Mouse (Mus musculus) heart, adult 18-20 months (tissue): ENCODE measurements around the gene Mr1. TPM values are rescaled to one million over a fixed set of nuclear protein-coding genes. Genes with fewer than 3 reads are reported as not detected.

Experiments
- DNase-seq, 2 experiments: peaks; one replicate each; pipeline ENCODE4 v3.0.0; 2021 to 2022; ENCODE audit warnings: mixed read lengths in 1 of 2
- total RNA-seq, 2 experiments: library from RNA; stranded (reverse); gene quantifications; 2 replicates each; pipeline ENCODE4 v1.2.3; 2021

Mr1 gene
- total RNA-seq, 2 experiments from 2014 or later: 6.7 to 7.8 TPM

DNA sequence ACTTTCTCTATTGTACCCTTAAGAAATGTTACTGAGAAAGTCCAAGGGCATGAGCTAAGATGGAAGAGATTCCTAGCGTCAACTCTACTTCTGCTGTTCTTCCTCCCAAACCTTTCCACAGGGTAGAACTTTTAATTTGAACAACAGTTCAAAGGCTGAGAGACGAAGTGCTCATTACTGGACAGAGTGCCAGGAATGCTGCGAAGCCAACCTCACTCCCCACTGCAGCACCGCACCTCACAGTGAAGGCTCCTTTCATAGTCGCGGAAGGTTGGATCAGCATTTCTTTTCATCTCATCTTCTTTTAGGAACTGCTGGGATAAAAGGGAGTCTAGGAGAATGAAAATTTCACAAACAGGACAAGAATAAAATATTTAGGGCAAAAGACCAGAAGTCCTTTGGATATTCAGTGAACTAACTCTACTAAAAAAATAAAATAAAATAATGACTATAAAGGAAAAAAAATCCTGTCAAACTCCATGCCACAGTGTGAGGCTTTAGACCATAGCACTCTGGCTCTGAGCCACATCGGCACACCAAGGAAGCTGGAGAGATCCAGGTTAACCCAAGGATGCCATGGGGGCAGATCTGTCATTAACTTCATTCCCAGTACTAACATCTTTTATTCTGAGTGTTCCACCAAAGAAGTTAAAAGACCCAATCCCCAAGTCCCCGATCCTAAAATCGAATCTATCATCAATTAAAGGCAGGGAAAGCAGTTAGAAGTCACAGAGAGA, 52.5 kb downstream of the Mr1 start:
- no peak for DNase-seq

DNA sequence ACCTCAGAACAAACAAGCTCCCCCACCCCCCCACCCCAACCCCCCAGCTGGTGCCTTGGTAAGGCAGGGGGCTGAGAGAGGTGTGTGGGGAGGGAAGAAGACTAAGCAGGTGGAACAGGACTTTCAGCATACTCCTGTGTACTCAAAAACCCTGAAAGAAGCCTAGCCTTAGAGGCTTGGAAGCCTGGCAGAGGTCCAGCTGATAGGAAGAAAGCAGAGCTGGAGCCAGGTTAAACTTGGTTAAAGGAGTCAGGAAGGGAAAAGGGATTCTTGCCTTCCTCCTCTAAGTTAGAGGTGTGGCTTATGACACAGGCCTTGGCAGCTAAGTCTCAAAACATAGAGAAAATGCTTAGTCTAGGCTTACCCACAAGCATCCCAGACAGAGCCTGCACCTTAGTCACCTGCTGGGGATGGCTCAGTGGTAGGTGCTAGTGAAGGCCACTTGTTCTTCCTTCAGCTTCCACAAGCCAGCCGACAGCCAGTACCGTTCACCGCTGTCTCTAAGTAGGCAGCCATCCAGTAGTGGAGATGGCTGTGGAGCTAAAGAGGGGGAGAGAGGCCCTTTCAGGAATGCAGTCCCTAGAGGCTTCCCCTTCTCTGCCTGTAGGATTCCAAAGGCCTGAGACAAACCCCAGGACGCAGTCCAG, 53.3 kb downstream of the Mr1 start:
- peak; percentile 67 to 81 for DNase-seq

DNA sequence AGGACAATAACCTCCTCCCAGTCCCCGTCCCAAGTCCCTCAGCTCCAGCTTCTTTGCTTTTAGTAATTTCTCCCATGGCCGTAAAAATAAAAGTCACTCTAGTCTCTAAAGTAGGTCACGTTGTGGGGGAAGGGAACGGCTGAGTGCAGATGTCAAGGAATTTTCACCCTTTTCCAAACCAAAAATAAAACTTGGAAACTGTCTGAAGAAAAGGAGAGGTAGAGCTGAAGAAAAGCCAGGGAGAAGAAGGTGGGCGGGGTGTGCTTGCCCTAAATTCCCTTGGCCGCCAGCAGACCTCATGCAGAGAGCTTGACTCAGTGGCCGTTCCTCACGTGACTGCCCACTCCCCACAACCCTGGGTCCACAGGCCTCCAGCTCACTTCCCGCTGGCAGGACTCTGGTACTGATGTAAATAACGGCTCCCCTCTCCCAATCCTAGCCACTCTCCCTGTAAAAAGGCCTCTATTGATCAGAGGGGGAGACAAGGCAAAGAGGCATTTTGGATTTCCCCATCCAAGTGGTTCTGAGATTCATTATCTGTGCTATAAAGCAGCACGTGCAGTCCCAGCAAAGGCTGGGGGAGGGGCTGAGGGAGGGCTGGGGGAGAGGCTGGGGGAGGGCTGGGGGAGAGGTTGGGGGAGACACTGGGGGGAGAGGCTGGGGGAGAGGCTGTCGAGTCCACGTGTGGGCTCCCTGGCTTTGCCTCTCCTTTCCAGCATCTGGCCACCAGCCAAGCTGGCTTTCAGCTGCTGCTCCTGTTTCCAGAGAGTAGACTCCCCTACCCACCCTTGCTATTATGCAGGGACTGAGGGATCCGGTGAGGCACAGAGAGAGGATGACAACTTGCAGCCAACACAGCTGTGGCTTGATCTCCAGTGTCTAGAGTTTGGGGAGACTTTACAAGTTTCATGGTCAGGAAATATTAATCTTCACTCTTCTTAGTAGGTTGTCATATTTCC, 54.5 kb downstream of the Mr1 start:
- peak; percentile 72 to 74 for DNase-seq

DNA sequence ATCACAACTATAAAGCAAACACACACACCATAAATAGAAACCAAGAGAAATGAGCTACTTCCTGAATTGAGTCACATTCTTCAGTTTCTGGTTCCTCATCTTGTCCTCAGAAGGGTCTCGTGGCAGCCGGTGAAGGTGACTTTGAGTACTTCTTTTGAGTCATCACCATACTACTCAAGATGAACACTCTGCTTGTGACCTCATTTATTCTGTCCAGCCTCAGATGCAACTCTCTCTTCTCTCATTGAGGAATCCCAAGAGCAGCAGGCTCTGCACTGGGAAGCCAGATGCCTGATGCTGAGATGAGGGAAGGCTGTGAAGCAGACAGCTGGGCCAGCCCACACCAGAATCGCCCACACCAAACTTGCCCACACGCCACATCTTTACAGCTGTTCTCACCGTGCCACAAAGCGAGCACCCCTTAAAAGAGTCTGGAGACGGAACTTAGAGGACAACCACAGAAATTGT, 55.2 kb downstream of the Mr1 start:
- DNase-seq: peak; percentile 47 to 50

DNA sequence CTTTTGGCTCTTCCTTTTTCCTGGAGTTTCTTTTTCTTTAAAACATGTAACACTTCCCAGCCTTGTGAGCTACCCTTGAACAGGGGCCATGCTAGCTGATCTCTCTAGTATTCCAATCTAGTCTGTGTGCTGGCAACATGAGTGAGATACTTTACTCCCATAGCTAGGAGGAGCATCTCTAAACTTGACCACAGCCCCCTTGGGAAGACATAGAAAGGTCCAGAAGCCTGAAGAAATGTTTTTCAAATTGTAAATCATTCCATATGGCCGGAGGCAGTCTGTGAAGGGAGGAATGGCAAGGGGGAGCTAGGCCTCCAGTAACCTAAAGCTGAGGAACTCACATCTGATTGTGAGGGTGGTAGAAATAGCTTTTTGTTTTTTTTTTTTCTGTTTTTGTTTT, 55.9 kb downstream of the Mr1 start:
- DNase-seq: no peak

DNA sequence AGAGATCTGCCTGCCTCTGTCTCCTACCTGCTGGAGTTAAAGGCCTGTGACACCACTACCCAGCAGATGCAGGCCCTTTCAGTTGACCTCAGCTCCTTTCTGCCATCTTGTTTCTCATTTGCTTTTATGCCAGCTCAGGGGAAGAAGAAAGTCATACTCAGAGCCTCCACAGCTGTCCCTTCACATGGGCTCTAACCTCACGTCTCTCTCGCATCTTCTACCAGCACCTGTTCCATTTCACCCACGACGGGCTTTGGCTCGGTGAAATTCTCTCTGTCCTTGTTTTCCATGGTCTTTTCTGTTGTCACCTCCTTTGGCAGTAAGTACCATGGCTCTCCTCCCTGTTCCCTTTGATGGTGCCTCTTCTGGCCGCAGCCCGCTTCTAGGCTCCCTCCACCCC, 56.3 kb downstream of the Mr1 start:
- DNase-seq: no peak

DNA sequence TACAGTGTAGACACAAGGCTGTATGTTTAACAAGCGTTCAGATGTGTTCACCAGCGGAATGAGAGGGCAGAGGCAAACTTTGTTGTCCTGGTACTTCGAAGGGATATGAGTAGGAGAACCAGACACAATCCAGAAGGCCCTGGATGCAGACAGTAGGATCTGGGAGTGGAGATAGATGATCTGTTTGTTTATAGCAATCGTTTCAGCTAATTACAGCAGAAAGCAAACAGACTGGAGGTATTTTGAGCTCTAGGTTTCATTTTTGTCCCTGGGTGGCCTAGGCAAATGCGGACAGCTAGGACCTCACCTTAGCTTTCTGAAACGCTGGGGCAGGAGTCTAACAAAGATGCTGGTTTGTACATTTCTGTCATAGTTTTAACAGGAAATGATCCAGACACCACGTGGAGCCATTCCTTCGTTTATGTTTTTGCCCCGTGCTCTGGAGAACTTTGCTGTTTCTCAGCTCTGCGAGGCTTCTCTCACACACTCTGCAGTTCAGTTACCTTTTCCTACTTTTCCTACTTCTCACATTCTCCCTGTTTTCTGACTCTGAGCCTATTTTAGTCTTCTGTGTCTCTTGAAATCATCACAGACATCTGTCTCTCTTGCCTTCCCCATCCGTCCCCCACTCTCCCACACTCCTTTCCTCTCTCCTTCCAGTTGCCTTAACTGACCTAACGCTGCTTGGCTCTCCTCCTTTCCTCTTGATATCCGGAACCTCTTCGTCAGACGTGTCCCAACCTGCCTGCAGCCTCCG, 57.6 kb downstream of the Mr1 start:
- no peak for DNase-seq

DNA sequence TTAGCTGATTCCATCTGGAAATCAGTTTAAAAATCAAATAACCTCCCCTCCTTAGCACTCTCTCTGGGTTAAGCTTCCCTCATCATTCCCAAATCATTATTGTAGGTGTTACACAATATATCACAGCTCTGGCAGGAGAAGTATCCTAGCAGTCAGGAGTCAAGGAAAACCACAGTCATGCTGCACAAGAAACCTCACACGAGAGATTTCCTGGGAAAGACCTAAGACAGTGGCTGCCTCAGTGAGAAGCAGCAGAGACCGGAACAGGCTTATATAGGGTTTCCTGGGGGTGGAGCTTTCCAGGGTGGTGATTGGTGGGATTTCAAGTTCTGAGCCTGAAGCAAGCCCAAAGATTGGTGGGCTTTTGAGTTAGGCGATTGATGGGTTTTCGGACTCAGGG, 58.6 kb downstream of the Mr1 start:
- no peak for DNase-seq

DNA sequence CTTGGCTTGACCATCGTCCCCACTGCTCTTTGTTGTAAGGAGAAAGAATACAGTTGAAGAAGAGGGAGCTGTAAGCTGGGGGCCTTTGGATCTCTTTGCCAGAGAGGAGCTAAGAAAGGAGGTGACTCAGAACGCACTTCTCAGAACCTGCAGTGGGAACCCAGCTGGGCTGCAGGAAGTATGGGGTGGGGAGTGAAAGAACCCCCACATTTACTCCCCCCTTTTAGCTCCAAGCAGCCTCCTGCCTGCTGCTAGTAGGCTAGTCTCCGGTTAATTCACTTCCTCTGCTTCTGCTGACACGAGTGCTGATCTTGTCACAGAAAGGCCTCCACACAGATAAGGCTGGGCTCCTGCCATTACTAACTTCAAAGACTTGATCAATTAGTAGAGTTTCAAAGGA, 59.7 kb downstream of the Mr1 start:
- DNase-seq: no peak

DNA sequence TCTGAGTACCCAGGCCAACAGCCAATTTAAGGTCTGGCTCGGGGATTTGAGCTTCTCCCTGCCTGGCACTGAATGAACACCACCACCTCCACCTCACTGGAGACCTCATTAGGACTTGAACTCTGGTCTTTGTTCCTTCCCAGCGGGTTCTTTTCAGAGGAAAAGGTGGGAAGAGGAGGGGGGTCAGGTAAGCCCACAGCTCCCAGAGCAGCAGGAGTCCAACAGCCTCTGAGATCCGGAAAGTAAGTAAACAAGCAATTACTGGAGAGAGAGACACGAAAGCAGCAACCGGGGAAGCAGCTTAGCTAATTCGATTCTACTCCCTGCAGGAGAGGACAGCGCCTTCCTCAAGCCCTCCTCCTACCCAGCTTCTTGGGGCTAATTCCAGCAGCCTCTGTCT, 60.2 kb downstream of the Mr1 start:
- no peak for DNase-seq

DNA sequence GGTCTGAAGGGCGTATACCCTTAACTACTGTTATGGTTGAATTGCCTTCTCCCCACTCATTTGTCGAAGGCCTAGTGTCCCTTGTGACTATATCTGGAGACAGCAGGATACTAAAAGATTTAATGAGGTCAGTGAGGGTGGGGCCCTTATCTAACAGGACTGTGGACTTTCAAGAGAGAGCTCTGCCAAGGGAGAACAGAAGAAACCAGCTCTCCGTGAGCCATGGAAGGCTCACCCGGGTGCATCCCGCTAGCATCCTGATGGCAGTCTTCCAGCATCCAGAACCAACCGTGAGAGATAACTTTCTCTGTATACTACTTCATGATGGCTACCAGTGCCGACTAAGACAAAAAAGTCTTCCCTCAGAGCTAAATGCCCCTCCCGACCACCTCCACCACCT, 61.8 kb downstream of the Mr1 start:
- DNase-seq: no peak

DNA sequence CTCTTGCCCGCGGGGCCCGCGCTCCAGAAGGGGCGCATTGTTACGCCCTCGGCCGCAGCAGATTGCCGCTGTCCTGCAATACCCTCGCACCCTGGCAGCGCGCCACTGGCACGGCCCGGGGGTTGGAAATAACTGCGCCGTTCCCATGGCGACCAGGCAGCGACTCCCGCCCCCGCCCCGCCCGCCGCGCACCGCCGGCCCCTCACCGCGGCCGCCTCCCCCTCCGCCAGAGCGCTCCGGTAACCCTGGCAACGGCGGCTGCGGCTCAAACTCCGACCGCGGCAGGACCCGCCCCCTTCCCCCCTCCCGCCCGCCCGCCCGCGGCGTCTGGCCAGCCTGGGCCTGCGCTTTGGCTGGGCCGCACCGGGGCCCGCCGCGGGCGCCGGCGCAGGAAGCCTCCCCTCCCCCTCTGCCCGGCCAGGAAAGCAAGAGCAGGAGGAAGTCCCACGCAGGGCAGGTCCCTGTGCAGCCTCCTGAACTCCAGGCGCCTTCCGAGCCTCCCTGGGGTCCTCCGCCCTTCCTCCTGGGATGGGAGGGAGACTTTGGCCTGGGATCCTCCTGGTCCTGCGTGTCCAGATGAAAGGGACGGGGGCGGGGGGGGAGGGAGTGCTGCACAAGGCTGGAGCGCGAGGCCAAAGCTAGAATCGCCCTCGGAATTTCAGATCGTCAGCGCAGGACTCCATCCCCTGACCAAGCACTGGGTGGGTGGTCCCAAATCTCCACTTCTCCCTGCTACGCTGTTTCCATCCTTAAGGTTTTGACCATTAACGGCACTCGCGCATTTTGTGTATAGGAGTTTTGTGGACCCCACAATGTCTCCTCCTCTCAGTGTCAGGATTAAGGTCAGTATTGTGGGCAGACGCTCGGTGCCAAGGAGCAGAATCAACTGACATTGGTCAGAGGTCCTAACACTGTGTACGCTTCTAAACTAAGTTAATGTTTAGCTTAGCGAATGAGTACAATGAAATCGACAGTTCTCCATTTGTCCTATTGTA, 63.0 kb downstream of the Mr1 start:
- peak; percentile 94 to 97 for DNase-seq

DNA sequence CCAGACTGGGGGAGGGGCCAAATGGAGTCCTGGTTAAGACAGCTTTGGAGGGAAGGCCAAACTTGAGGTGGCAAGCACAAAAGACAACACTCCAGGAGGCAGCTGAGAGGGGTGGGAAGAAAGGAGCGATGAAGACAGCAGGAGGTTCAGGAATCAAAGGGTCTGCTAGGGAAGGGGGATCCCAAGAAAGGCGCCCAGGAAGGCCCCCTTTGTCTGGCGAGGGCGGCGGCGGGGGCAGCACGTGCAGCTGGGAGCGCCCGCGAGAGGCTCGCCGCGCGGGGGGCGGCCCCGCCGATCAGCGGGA, 63.7 kb downstream of the Mr1 start:
- DNase-seq: no peak

DNA sequence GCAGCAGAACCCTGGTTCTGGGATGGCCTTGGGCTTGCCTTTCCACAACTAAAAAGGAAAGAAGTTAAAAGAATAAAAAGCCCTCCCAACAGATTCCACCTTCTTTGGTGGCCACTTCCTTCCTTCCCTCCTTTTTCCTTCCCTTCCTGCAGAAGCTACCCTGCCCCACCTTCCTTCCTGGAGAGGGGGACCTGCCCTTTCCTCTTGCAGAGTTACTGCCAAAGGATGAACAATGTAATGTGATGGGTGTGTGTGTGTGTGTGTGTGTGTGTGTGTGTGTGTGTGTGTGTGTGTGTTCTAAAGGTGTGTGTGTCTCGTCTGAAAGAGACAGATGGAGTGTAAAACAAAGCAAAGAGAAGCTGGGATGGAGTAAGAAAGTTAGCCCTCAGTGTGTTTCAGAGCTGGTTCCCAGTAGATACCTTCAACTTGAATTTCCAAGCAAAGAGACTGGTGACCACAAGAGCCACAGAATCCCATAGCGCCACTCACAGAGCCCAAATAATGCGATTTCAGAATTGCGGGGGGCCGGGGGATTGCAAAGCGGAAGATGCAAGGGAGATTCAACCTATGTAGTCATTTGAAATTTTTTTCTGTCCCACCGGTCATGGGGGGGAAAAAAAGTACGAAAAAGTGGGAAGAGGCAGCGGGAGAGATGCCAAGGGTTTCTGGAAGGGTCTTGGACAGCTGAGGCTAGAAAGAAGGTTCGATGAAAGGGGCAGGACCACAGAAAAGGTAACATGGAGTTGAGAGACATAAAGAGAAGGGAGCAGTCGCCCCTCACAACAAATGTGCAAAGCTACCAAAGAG, 64.3 kb downstream of the Mr1 start:
- DNase-seq: peak; percentile 43 to 66

DNA sequence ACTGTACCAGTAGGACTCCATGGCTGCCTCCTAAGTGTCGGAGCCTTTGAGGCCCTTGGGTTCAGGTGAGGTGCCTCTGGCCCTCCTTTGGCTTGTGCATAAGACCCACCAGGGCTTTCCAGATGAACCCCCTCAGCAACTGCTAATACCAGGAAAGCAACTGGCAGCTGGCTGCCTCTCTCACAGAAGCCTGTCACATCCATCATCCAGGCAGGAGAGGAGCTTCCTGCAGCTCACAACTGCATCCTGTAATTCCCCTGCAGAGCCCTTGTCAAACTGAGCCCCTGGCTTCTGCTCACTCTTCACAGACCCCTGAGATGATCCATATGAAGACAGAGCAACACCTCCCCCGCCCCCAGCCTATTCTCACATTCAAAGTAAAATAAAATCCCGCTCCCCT, 68.9 kb downstream of the Mr1 start:
- DNase-seq: no peak

Other genes starting within 250 kb of the Mr1 start
- gene Ier5, start 47.2 kb downstream of the Mr1 start, total RNA-seq: 10 to 100 TPM; 18.8 to 21.4 TPM
- gene Stx6, start 11.9 kb upstream of the Mr1 start, total RNA-seq: 10 to 100 TPM; 17.5 to 20.2 TPM
- gene BC034090, start 97.6 kb upstream of the Mr1 start, total RNA-seq: 10 to 100 TPM; 28.5 to 31.8 TPM